Mouse (Mus musculus) MEL (cell line): Measurements from ENCODE around the gene Gm9945. TPM values are rescaled to one million over a fixed set of nuclear protein-coding genes. Genes with fewer than 3 reads are reported as not detected.

ENCODE experiments used
- DNase-seq: peaks from one replicate; pipeline ENCODE4 v3.0.0; 2011; ENCODE audit warnings: low read depth, low spot score
- H3K27ac ChIP-seq: 2 replicates; pipeline ENCODE4 v1.5.1; 2012; ENCODE audit warnings: low read depth, mild to moderate bottlenecking, control low read depth, low read length, moderate library complexity; ENCODE audit not compliant: control insufficient read depth
- H3K27me3 ChIP-seq, 2 experiments: fragments of 150-350 bp in 1 of 2; sonication (generic) in 1 of 2; 2 replicates each; pipeline ENCODE4 v1.6.1; 2012; ENCODE audit warnings: low read length in 2 of 2, mild to moderate bottlenecking in 2 of 2, improper control_type of control experiment in 1 of 2, moderate library complexity in 1 of 2; ENCODE audit not compliant: insufficient read depth in 2 of 2, control insufficient read depth in 1 of 2
- H3K36me3 ChIP-seq, 2 experiments: 2 replicates each; pipeline ENCODE4 v1.6.1; 2012 to 2014; ENCODE audit warnings: low read length in 2 of 2, improper control_type of control experiment in 1 of 2, inconsistent platforms in 1 of 2, mild to moderate bottlenecking in 1 of 2; ENCODE audit not compliant: insufficient read depth in 2 of 2, control insufficient read depth in 1 of 2
- H3K4me1 ChIP-seq, 2 experiments: fragments of 150-350 bp in 1 of 2; sonication (generic) in 1 of 2; 2 replicates each; pipeline ENCODE4 v1.6.1; 2012; ENCODE audit warnings: low read length in 2 of 2, improper control_type of control experiment in 1 of 2, mild to moderate bottlenecking in 1 of 2; ENCODE audit not compliant: insufficient read depth in 2 of 2, control insufficient read depth in 1 of 2
- H3K4me3 ChIP-seq, 2 experiments: fragments of 150-350 bp in 1 of 2; sonication (generic) in 1 of 2; 2 replicates each; pipeline ENCODE4 v1.5.1; 2012; ENCODE audit warnings: low read depth in 2 of 2, low read length in 2 of 2, mild to moderate bottlenecking in 2 of 2, moderate library complexity in 2 of 2, control low read depth in 1 of 2, improper control_type of control experiment in 1 of 2; ENCODE audit not compliant: control insufficient read depth in 1 of 2, insufficient read depth in 1 of 2
- H3K79me2 ChIP-seq: 2 replicates; pipeline ENCODE4 v1.6.1; 2012; ENCODE audit warnings: mild to moderate bottlenecking, low read length, moderate library complexity; ENCODE audit not compliant: control insufficient read depth, poor library complexity, insufficient read depth
- H3K9ac ChIP-seq: 2 replicates; pipeline ENCODE4 v1.6.1; 2012; ENCODE audit warnings: low read depth, mild to moderate bottlenecking, control low read depth, low read length, moderate library complexity; ENCODE audit not compliant: control insufficient read depth, poor library complexity, severe bottlenecking
- H3K9me3 ChIP-seq: fragments of 150-350 bp; sonication (generic); replicated peaks from 2 replicates; pipeline ENCODE4 v1.6.1; 2012; ENCODE audit warnings: mild to moderate bottlenecking, low read length, improper control_type of control experiment, moderate library complexity; ENCODE audit not compliant: insufficient read depth
- BHLHE40 ChIP-seq: IDR thresholded peaks from 2 replicates; pipeline ENCODE4 v1.6.1; 2012; ENCODE audit warnings: low read depth, mild to moderate bottlenecking, inconsistent platforms, low read length, improper control_type of control experiment, borderline replicate concordance
- CHD2 ChIP-seq: IDR thresholded peaks from 2 replicates; pipeline ENCODE4 v1.6.1; 2011; ENCODE audit warnings: low read length, improper control_type of control experiment
- EP300 ChIP-seq, 2 experiments: IDR thresholded peaks; 2 replicates each; pipeline ENCODE4 v1.6.1; 2011; ENCODE audit warnings: improper control_type of control experiment in 2 of 2, low read length in 2 of 2, low read depth in 1 of 2, mild to moderate bottlenecking in 1 of 2
- GATA1 ChIP-seq: IDR thresholded peaks from 2 replicates; pipeline ENCODE4 v1.6.1; 2011; ENCODE audit warnings: low read depth, low read length, improper control_type of control experiment
- MAFK ChIP-seq: IDR thresholded peaks from 2 replicates; pipeline ENCODE4 v1.6.1; 2011; ENCODE audit warnings: low read depth, mild to moderate bottlenecking, low read length, improper control_type of control experiment, borderline replicate concordance
- MAZ ChIP-seq: IDR thresholded peaks from 2 replicates; pipeline ENCODE4 v1.6.1; 2012; ENCODE audit warnings: low read depth, mild to moderate bottlenecking, inconsistent platforms, low read length, improper control_type of control experiment
- MYC ChIP-seq: IDR thresholded peaks from 2 replicates; pipeline ENCODE4 v1.6.1; 2011; ENCODE audit warnings: low read depth, mild to moderate bottlenecking, low read length, improper control_type of control experiment, moderate library complexity
- NELFE ChIP-seq: IDR thresholded peaks from 2 replicates; pipeline ENCODE4 v1.6.1; 2011; ENCODE audit warnings: low read depth, low read length, improper control_type of control experiment
- POLR2AphosphoS5 ChIP-seq: IDR thresholded peaks from 2 replicates; pipeline ENCODE4 v1.6.1; 2012; ENCODE audit warnings: low read depth, borderline replicate concordance, mild to moderate bottlenecking, inconsistent platforms, low read length, moderate library complexity, mixed read lengths
- RCOR1 ChIP-seq: IDR thresholded peaks from 2 replicates; pipeline ENCODE4 v1.6.1; 2012; ENCODE audit warnings: low read depth, mild to moderate bottlenecking, inconsistent platforms, low read length, improper control_type of control experiment
- SIN3A ChIP-seq: IDR thresholded peaks from 2 replicates; pipeline ENCODE4 v1.6.1; 2012; ENCODE audit warnings: low read length, improper control_type of control experiment, inconsistent platforms
- SMC3 ChIP-seq: IDR thresholded peaks from 2 replicates; pipeline ENCODE4 v1.6.1; 2011; ENCODE audit warnings: low read depth, low read length, improper control_type of control experiment
- TBP ChIP-seq: IDR thresholded peaks from 2 replicates; pipeline ENCODE4 v1.8.0; 2011; ENCODE audit warnings: low read depth, low read length, improper control_type of control experiment
- UBTF ChIP-seq: IDR thresholded peaks from 2 replicates; pipeline ENCODE4 v1.6.1; 2012; ENCODE audit warnings: low read depth, mild to moderate bottlenecking, inconsistent platforms, low read length, improper control_type of control experiment, moderate library complexity, borderline replicate concordance; ENCODE audit not compliant: insufficient read depth
- USF1 ChIP-seq: IDR thresholded peaks from 2 replicates; pipeline ENCODE4 v1.6.1; 2014; ENCODE audit warnings: low read depth, mild to moderate bottlenecking, inconsistent platforms, low read length, improper control_type of control experiment, moderate library complexity
- USF2 ChIP-seq, 2 experiments: IDR thresholded peaks; 2 replicates each; pipeline ENCODE4 v1.6.1; 2011 to 2012; ENCODE audit warnings: improper control_type of control experiment in 2 of 2, low read length in 2 of 2, borderline replicate concordance in 1 of 2, inconsistent platforms in 1 of 2, low read depth in 1 of 2, mild to moderate bottlenecking in 1 of 2; ENCODE audit not compliant: insufficient read depth in 1 of 2
- ZKSCAN1 ChIP-seq: IDR thresholded peaks from 2 replicates; pipeline ENCODE4 v1.6.1; 2012; ENCODE audit warnings: low read depth, mild to moderate bottlenecking, inconsistent platforms, low read length, improper control_type of control experiment, moderate library complexity
- ZMIZ1 ChIP-seq: IDR thresholded peaks from 2 replicates; pipeline ENCODE4 v1.6.1; 2012; ENCODE audit warnings: low read depth, mild to moderate bottlenecking, inconsistent platforms, low read length, improper control_type of control experiment, moderate library complexity
- ZNF384 ChIP-seq: IDR thresholded peaks from 2 replicates; pipeline ENCODE4 v1.6.1; 2012; ENCODE audit warnings: low read depth, mild to moderate bottlenecking, inconsistent platforms, low read length, improper control_type of control experiment
- polyA plus RNA-seq, 2 experiments: library from polyadenylated mRNA; stranded (reverse) in 1 of 2; unstranded in 1 of 2; fragments of >175 nt in 1 of 2; fragments of >200 nt in 1 of 2; gene quantifications; 2 replicates each; pipeline versions ENCODE4 v1.2.1 to v1.2.4; 2012; ENCODE audit warnings: low replicate concordance in 2 of 2, low read depth in 1 of 2; ENCODE audit not compliant: insufficient read length in 2 of 2, insufficient read depth in 1 of 2, missing spikeins in 1 of 2
- total RNA-seq: library from RNA; depleted of rRNA; stranded (reverse); fragments of 300-350 nt; gene quantifications from 2 replicates; pipeline ENCODE4 v1.2.3, GENCODE M21; 2012

Gene Gm9945
- total and polyA plus RNA-seq, 3 experiments, result not detected

DNA sequence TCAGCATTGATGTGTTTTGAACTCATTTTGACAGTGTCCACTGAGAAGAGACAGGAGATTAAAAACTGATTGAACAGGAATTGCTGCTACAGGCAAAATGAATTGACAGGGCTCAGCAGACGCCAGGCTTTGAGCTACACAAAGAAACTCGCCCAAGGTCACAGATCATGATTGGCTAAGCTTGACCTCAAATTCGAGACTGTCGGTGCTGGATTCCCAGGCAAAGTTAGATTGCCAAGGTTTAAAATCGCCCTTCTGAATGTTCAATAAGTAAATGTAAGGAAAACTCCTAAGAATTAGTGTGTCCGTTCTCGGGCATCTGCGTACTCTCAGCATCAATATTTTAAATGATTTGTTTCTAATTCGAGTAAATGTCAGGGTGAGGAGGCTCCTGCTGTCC lies 9.5 kb downstream of the Gm9945 start:
- no peak overlapping the region for H3K9ac ChIP-seq
- H3K27ac ChIP-seq, result no peak overlapping the region
- no peak for DNase-seq
- no peaks in the 10 kb centered on the region; a peak in 1 of 4 replicates for H3K4me1 ChIP-seq
- no peaks in the 10 kb centered on the region for H3K79me2 ChIP-seq
- H3K4me3 ChIP-seq, result no peak overlapping the region
- no peaks in the 10 kb centered on the region for H3K27me3 ChIP-seq
- no peaks in the 10 kb centered on the region for H3K9me3 ChIP-seq
- no peak for TF ChIP-seq SMC3
- TF ChIP-seq ZNF384, result no peak
- no peak for TF ChIP-seq SIN3A
- TF ChIP-seq GATA1, result no peak
- no peak for TF ChIP-seq POLR2AphosphoS5
- no peak for TF ChIP-seq TBP
- no peak for TF ChIP-seq CHD2
- TF ChIP-seq NELFE, result no peak
- no peak for TF ChIP-seq BHLHE40
- TF ChIP-seq, all 39 proteins: peak for 0
- H3K36me3 ChIP-seq, result peaks cover 0 to under 1% of the 10 kb centered on the region in 2 experiments; a peak in 2 of 4 replicates

DNA sequence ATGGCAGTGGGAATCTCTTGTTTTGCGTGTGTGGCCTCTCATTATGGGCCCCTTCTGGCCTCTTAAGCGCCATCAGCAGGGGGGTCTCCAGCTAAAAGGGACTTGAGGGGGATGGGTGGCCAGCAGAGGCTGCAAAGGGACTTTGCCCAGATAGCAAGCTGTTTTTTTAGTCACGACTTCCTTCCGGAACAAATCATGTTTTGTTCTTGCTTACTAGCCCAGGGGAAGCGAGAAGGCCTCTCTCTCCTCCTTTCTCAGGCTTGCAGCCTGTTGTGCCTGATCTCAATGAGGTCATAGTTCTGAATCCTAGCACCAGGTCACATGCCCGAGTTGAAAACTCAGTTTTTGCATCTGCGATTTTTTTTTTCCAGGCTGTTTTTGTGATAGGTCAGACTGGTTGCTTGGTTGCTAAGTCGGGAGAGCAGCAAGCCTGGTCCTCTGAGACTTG lies 12.0 kb downstream of the Gm9945 start:
- H3K79me2 ChIP-seq, result no peaks in the 10 kb centered on the region
- H3K9ac ChIP-seq, result no peak overlapping the region
- no peaks in the 10 kb centered on the region for H3K9me3 ChIP-seq
- TF ChIP-seq USF2 (IDR thresholded peaks at IDR 0.05; ENCODE audit: borderline replicate concordance in 1 of 2, insufficient read depth in 1 of 2, low read depth in 1 of 2, low read length in 2 of 2) (no peak), MYC (no peak)
- no peak for DNase-seq
- no peaks in the 10 kb centered on the region for H3K4me1 ChIP-seq
- no peak overlapping the region for H3K27ac ChIP-seq
- no peaks in the 10 kb centered on the region; a peak in 1 of 4 replicates for H3K36me3 ChIP-seq
- no peak overlapping the region for H3K4me3 ChIP-seq
- no peaks in the 10 kb centered on the region for H3K27me3 ChIP-seq

DNA sequence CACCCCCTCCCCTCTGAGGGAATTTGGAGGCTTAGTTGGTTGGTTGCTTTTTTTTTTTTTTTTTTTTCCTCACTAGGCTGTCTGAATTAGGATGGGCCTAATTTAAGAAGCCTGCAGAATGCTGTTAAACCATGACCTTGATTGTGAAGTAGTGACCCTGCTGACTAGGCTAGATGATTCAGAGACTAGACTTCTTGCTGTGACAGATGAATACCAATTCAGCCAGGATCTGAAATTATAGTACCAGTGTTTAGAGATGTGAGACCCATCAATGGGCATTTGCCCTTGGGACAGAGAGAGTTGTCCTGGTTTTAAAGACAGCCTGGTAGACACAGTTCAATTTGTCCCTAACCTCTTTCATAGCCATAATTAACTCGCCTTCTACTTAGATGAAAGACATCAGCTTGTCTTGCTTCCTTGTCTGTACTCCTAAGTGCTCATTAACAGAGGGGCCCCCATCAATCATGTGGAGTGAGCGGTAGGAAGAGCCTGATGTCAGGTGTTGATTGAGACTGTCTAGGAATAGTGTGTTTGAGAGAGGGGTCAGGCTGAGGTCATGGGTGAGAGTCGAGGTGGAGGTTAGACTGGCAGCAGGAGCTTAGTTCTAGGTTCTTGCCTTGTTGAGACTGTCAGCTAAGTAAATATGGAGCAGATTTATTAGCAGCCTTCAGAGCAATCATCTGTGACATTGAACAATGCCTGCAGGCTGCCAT lies 13.4 kb downstream of the Gm9945 start:
- H3K27me3 ChIP-seq, result no peaks in the 10 kb centered on the region
- no peak overlapping the region for H3K27ac ChIP-seq
- no peak overlapping the region for H3K9ac ChIP-seq
- H3K9me3 ChIP-seq, result no peaks in the 10 kb centered on the region
- no peaks in the 10 kb centered on the region for H3K79me2 ChIP-seq
- H3K4me1 ChIP-seq, result 0 out of 4 replicates have a peak, but pooled peaks cover 0 to 2% of the 10 kb centered on the region in 2 experiments
- no peak for DNase-seq
- no peaks in the 10 kb centered on the region; a peak in 1 of 4 replicates for H3K36me3 ChIP-seq
- TF ChIP-seq RCOR1 (no peak), MAZ (no peak), EP300 (IDR thresholded peaks at IDR 0.05; ENCODE audit: low read depth in 1 of 2, low read length in 2 of 2) (no peak), NELFE (no peak), GATA1 (no peak), ZKSCAN1 (no peak), TBP (no peak), ZNF384 (no peak), USF1 (no peak), UBTF (no peak), SMC3 (no peak), CHD2 (no peak), ZMIZ1 (no peak), MAFK (no peak)
- TF ChIP-seq, all 39 proteins: peak for 0
- H3K4me3 ChIP-seq, result no peak overlapping the region
